In genomic region chr13:64314041-64314440, GRCm38 (mm10) we compare ENCODE assay signal across 25 mouse cellular contexts. TPM values are rescaled to one million over a fixed set of nuclear protein-coding genes. Genes with fewer than 3 reads are reported as not detected.
"Had no signal": no experiment of that assay in that cellular context is flagged by ENCODE, and none has a peak within 500 bp of the region (broad histone marks: within the 10 kb centered on the region; RNA-seq: fewer than 3 reads in every experiment).

No protein-coding gene starts in this region.

- H3K36me3 ChIP-seq: embryonic facial prominence, embryonic 10.5 days; embryonic facial prominence, embryonic 12.5 days; embryonic facial prominence, embryonic 13.5 days; embryonic facial prominence, embryonic 15.5 days; forebrain, embryonic 10.5 days; forebrain, embryonic 12.5 days; forebrain, embryonic 15.5 days had no signal

- H3K4me3 ChIP-seq: embryonic facial prominence, embryonic 10.5 days; embryonic facial prominence, embryonic 12.5 days; embryonic facial prominence, embryonic 13.5 days; embryonic facial prominence, embryonic 15.5 days; erythroblast, embryonic 14.5 days; forebrain, embryonic 10.5 days; forebrain, embryonic 12.5 days; forebrain, embryonic 13.5 days; forebrain, embryonic 15.5 days; gastrocnemius, adult 2 months; heart, adult 2 months had no signal

- H3K27ac ChIP-seq: embryonic facial prominence, embryonic 10.5 days; embryonic facial prominence, embryonic 12.5 days; embryonic facial prominence, embryonic 13.5 days; embryonic facial prominence, embryonic 15.5 days; forebrain, embryonic 10.5 days; forebrain, embryonic 12.5 days; forebrain, embryonic 13.5 days; forebrain, embryonic 15.5 days; gastrocnemius, adult 2 months; heart, adult 2 months had no signal

- H3K4me2 ChIP-seq: embryonic facial prominence, embryonic 12.5 days; embryonic facial prominence, embryonic 13.5 days; embryonic facial prominence, embryonic 15.5 days; forebrain, embryonic 12.5 days; forebrain, embryonic 13.5 days; forebrain, embryonic 15.5 days had no signal

- DNase-seq: cerebellum, adult 2 months; cerebellum, adult 8-10 months; cerebellum, postnatal 14 days; cerebellum, postnatal 25 days; cerebellum, postnatal 36 days; embryo, embryonic 11 days; forebrain, postnatal 0 days; gastrocnemius, adult 2 months; gastrocnemius, postnatal 10 days; gastrocnemius, postnatal 14 days; gastrocnemius, postnatal 25 days; gastrocnemius, postnatal 36 days; heart, adult 18-20 months; heart, adult 2 months had no signal

- H3K9ac ChIP-seq: embryonic facial prominence, embryonic 12.5 days; embryonic facial prominence, embryonic 13.5 days; embryonic facial prominence, embryonic 15.5 days; forebrain, embryonic 12.5 days; forebrain, embryonic 13.5 days; forebrain, embryonic 15.5 days; forebrain, postnatal 0 days had no signal

- ATAC-seq: forebrain, embryonic 13.5 days; forebrain, embryonic 14.5 days; forebrain, embryonic 16.5 days; forebrain, postnatal 0 days had no signal

- H3K27me3 ChIP-seq: embryonic facial prominence, embryonic 12.5 days; embryonic facial prominence, embryonic 13.5 days; embryonic facial prominence, embryonic 15.5 days; forebrain, embryonic 12.5 days; forebrain, embryonic 13.5 days; forebrain, embryonic 15.5 days had no signal

- H3K9me3 ChIP-seq: embryonic facial prominence, embryonic 10.5 days; embryonic facial prominence, embryonic 12.5 days; embryonic facial prominence, embryonic 13.5 days; embryonic facial prominence, embryonic 15.5 days; forebrain, embryonic 10.5 days; forebrain, embryonic 12.5 days; forebrain, embryonic 13.5 days; forebrain, embryonic 15.5 days had no signal

RNA-seq across cellular contexts. Expression of gene Cdc14b, which starts 39.0 kb away (rescaled TPM):
- polyA plus RNA-seq: erythroblast, embryonic 14.5 days had no signal
